Mouse (Mus musculus): ENCODE data around the gene Kcnq1.

Gene Kcnq1

GRCm38 (mm10) chr7:143093847-143094246 is 12.3 kb upstream of the Kcnq1 start:
- in situ Hi-C loops (cut with MboI, MseI) = no loop called here

GRCm38 (mm10) chr7:143094592-143095553 is 11.3 kb upstream of the Kcnq1 start, which contains the start of gene Trpm5:
Gene Trpm5 (minus strand): TSS chr7:143094642.
- in situ Hi-C loops (cut with MboI, MseI) = no loop called here

DNA sequence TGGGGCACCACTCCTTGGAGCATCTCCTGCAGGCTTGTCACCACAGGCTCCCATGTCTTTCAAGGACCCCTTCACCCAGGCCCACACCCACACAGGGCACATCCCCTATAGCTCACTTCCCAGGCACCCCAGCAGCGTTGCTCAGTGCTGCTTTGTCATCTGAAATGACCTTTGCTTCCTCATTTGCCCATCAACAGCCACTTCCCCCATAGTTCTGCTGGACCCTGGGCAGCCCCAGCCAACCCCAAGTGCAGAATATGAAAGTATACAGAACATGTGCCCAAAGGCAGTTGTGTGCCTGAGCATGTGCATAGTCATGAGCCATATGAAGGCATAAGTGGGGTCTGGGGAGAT is 10.6 kb upstream of the Kcnq1 start:
- in situ Hi-C loops (cut with MboI, MseI) = no loop called here

GRCm38 (mm10) chr7:143100759-143101158 is 5.4 kb upstream of the Kcnq1 start:
- in situ Hi-C loops (cut with MboI, MseI) = no loop called here

DNA sequence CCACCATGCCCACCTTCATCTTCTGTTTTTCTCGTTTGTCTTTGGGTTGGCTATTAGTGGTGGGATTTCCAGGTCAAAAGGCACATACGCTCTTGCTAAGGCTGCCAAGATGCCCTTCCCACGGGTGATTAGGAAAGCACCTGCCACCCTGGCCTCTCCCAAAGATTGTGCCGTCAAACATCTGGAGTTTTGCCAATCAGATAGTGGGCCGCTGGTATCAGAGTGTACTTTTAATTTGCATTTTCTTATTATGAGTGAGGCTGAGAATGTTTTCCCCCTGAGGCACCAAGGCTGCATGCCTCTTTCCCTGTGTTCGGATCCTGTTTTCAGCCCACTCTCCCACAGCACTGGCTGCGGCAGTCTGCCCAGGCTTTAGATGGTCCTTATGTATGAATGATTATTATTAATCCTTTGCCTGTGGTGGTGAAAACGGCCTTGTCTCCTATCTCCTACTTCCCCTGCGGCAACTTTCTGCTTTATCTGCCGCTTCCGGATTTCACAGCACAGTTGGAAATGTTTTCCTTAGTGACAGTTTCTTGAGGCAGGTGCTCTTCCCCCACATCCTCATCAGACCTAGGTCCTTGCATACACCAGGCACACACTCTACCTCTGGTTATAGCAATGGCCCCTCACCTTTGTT is 784 bp upstream of the Kcnq1 start:
- in situ Hi-C loops (cut with MboI, MseI) = no loop called here

DNA sequence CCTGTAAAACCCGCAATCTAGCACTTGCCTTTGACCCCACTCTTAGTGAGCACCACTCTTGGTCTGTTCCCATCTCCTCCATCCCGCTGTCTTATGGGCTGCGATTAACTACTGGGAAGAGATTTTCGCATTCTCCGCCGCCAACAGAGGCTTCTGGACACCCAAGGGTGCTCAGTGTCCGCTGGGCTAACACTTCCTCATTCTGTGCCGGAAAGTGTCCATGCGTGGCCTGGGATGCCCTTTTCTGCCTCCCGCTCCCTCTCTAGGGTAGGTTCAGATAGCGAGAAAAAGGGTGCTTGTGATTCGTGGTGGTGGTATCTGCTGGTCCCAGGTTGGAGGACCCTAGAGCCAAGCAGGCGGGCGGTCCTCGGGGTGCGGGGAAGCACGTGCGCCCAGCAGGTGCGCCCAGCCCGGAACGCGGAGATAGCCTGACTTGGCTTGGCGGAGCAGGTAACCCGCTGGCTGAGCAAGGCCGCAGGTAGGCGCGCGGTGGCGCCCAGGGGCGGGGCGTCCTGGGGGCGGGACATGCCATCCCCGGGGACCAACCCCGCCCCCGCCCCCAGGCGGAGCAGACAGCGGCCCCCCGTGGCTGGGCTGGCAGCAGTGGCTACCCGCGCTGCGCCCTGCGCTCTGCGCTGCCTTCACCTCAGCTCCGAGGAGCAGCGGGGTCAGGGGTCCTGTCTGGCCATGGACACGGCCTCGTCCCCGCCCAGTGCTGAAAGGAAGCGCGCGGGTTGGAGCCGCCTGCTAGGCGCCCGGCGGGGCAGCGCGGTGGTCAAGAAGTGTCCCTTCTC is 707 bp downstream of the Kcnq1 start:
- in situ Hi-C loops (cut with MboI, MseI) = no loop called here

DNA sequence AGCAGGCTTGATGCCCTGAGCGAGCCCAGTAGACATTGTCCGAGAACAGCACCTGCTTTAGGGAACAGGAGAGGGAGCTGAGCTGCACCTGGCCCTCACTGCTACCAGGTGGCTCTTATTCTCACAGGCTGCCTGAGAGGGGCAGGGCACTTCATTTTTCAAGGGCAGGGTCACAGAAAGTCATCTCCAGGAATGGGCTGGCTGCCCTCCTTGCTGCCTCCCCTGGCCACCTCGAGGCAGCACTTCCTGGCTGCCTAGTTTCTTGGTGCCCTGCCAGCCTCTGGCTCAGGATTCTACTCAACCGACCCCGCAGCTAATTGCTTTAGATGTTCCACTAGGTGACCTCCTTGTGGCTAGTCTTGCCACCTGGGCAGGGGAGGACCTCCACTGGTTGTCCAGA is 2.0 kb downstream of the Kcnq1 start:
- in situ Hi-C loops (cut with MboI, MseI) = no loop called here

- in situ Hi-C loops (cut with MboI, MseI) = no loop called here
Measured at GRCm38 (mm10) chr7:143108996-143109660, 3.0 kb downstream of the Kcnq1 start.

- in situ Hi-C loops (cut with MboI, MseI) = no loop called here
Measured at GRCm38 (mm10) chr7:143109696-143110095, 3.5 kb downstream of the Kcnq1 start.

DNA sequence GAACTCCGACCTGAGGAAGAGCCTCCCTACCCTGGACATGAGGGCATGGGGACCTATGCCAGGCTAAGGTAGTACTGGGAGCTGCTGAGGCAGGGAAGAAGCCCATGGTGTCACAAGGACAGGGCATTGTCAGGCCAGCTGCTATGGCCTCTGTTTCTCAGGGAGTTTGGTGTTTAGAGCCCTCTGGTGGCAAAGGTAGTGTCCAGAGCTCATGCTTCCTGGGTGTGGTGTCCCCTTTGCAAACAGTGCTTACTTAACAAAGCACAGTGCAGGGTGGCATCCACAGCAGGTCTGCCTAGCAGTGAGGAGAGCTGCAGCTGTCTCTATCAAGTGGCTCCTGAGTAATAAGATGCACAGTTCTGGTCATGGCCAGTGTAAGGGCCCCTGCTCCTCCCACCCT is 4.6 kb downstream of the Kcnq1 start:
- in situ Hi-C loops (cut with MboI, MseI) = no loop called here

DNA sequence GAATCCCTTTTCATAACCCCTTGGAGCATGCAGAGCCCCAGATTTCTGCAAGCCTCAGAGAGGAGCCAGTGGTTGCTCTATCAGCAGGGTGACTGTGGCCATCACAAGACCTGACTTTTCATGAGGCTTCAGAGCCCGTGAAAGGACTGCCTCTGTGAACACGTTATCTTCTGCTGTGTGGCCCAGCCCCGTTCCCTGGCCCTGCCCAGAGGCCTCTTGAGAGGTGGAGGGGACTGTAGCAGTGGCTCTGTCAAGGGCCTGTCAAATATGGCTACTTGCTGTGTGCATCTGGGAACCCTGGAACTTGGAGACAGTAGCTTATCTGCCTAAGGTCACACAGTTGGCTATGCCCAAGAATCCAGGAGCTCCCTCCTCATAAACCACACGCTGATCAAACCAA is 5.6 kb downstream of the Kcnq1 start:
- in situ Hi-C loops (cut with MboI, MseI) = no loop called here

DNA sequence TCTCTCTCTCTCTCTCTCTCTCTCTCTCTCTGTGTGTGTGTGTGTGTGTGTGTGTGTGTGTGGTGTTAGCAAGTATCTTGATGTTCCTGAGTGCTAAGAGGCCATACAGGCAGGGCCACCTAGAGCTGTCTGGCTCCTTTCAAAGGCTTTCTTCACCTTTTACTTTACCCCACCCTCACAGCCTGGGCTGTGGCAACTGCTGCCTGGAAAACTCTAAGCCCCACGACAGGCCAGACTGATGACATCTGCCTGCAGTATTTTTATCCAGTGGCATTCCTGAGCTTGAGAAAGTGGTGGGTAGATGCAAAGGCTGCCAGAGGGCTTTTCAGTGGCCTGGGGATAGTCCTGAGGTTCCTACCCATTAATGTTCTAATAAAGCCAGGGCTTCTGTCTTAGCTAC is 6.2 kb downstream of the Kcnq1 start:
- in situ Hi-C loops (cut with MboI, MseI) = no loop called here

DNA sequence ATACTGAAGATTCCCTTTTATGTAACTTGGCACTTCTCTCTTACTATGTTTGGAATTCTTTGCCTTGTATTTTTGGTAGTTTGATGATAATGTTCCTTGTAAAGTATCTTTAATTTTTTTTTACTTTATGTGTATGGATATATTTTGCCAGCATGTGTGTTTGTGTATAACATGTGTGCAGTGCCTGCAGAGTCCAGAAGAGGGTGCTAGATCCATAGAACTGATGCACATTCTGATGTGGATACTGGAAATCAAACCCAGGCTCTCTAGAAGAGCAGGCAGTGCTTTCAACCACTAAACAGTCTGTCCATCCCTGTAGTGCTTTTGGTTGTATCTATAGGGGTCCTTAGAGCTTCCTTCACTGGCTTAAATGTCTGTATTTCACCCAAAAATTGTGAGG is 8.6 kb downstream of the Kcnq1 start:
- in situ Hi-C loops (cut with MboI, MseI) = no loop called here

DNA sequence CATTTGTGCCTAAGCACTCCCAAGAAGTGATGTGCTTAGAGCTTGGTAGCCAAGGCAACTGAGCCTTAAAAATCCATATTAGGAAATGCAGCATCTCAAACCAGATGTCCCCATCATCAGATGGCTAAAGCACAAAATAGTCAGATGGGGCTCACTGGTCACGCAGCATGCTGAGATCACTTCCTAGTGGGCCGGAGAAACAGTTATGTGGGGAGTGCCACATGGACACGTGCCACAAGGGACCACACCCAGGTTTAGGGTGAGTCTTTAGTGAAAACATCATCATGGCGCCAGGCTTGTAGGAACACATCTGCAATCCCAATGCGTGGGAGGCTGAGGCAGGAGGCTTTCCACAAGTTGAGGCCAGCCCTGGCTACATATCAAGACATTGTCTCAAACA is 10.4 kb downstream of the Kcnq1 start:
- in situ Hi-C loops (cut with MboI, MseI) = no loop called here

- in situ Hi-C loops (cut with MboI, MseI) = no loop called here
Measured at GRCm38 (mm10) chr7:143119407-143119806, 13.2 kb downstream of the Kcnq1 start.

DNA sequence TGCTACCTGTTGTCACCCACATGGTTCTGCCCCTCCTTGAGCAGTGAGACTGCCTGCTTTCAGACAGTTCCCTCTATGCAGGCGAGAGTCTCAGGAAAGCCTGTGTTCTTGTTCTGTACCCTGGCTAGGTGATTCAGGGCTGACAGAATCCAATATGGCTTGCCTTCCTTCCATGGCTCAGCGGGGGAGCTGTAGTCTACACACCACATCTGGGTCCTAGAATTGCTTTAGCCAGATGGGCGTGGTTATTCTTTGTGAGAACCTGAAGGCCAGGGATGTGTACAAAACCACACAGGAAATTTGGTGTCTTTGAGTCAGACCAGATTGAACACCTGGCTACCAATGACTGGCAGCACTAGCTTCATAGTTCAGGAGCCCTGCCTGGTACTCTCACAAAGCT is 13.7 kb downstream of the Kcnq1 start:
- in situ Hi-C loops (cut with MboI, MseI) = no loop called here

- in situ Hi-C loops (cut with MboI, MseI) = no loop called here
Measured at GRCm38 (mm10) chr7:143122191-143122590, 16.0 kb downstream of the Kcnq1 start.

GRCm38 (mm10) chr7:143123876-143124669 is 17.9 kb downstream of the Kcnq1 start:
- in situ Hi-C loops (cut with MboI, MseI) = no loop called here

GRCm38 (mm10) chr7:143124902-143125301 is 18.7 kb downstream of the Kcnq1 start:
- in situ Hi-C loops (cut with MboI, MseI) = no loop called here

GRCm38 (mm10) chr7:143132815-143133214 is 26.7 kb downstream of the Kcnq1 start:
- in situ Hi-C loops (cut with MboI, MseI) = no loop called here

- in situ Hi-C loops (cut with MboI, MseI) = no loop called here
Measured at GRCm38 (mm10) chr7:143136125-143136524, 30.0 kb downstream of the Kcnq1 start.

Data from regulatory T cell (primary cell).